Mouse (Mus musculus): ENCODE results near the gene Dctn3. TPM values are rescaled to one million over a fixed set of nuclear protein-coding genes. Genes with fewer than 3 reads are reported as not detected.
"Not testable (repeated sequence)": the region's sequence is repeated elsewhere in the genome, so short reads cannot be mapped to it uniquely, and the experiment has no call there.

Dctn3 gene
- polyA plus RNA-seq, 1 experiment from 2014 or later = 65.2 TPM

DNA sequence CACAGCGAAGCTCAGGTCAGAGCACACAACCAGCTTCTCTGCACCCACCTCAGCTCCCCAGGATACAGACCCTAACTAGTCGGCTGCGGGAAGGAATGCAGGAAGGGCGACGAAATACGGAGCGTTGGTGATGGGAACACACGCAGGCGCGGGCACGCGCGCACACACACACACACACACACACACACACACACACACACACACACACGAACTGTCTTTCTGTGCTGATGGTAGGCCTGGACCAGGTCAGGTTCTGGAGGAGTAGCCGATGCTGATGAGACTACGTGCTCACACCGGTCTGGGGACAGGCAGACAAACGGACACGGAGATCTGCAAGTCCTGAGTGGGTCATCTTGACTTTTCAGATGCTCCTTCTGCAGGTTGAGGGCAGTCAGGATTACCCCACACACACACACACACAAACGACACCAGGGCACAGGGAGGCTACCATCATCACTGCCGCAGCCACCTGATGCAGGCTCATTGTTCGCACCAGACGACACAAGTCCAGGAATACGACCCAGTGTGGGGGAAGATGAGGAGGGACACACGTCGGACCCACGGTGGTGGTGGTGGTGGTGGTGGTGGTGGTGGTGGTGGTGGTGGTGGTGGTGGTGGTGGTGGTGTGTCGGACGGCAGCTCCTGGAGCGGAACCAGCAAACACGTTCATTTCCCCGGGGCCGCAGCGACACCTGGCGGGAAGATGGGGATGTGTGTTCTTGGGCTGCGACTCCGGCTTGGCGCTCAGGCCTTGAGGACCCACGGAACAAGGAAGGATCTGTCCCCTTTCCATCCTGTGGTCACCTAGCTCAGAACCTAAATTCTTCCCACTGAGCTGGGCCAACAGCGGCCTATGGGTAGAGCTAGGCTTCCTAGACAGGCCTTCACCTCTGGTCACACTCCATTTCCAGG, 25.8 kb downstream of the Dctn3 start, which contains the start of gene Cntfr:
Gene Cntfr, minus strand, starts transcription at position 160 of the 912 bp plus-strand sequence.
- WGBS (ENCODE audit: insufficient replicate concordance) = 6% methylated on average over 27 of the region's 40 CpGs
- H3K36me3 ChIP-seq (replicated peaks; ENCODE audit: insufficient read depth, low read length); H3K4me1 ChIP-seq (ENCODE audit: insufficient read depth); ATAC-seq; H3K4me3 ChIP-seq (ENCODE audit: low read depth, low read length); H3K4me2 ChIP-seq (ENCODE audit: low read depth, low read length); H3K9me3 ChIP-seq (ENCODE audit: low read length); H3K27ac ChIP-seq (ENCODE audit: low read depth); H3K27me3 ChIP-seq (ENCODE audit: insufficient read depth, low read length); H3K9ac ChIP-seq (replicated peaks): not testable (repeated sequence)
- TF ChIP-seq CTCF (IDR thresholded peaks at IDR 0.05; ENCODE audit: low read depth) = peak; percentile 75
- peak; percentile 75 for DNase-seq

DNA sequence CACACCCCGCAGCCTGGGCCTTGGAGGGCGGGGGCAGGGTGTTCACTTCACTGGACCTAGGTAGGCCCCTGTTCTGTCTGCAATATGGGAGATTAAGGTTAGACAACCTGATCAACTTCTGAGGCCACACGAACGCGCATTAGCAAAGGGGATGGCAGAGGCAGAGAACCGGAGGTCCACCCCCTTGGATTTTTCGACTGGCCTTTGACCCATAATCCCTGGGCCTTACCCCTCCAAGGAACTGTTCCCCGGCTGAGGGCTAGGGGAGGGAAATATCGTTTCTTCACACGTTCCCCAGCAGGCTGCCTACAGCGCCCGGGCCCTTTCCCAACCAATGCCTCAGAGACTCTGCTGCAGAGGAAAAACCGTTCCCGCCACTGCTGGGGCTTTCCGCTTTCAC, 26.5 kb downstream of the Dctn3 start:
- DNase-seq, ATAC-seq: not testable (repeated sequence)
- 5% methylated on average over 11 of the region's 15 CpGs for WGBS (ENCODE audit: insufficient replicate concordance)

DNA sequence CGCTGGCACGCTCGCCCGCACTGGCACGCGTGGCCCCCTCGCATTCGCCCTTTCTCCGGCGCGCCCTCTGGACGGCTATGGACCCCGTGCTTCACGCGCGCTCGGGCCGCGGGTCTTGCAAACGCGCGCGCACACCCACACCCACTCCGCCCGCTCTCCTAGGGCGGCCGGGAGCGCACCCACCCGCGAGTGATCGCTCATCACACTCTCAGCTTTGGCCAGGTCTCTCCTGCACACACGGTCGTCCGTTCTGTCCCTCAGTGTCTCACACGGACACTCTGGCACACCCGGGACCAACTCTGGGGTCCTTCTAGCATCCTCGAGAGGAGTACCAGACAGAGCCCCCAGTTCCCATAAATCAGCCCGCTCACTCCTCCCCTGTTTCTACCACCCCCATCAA, 27.2 kb downstream of the Dctn3 start:
- 2% methylated on average over 10 of the region's 38 CpGs for WGBS (ENCODE audit: insufficient replicate concordance)
- DNase-seq; H3K27me3 ChIP-seq (ENCODE audit: insufficient read depth, low read length); H3K4me3 ChIP-seq (ENCODE audit: low read depth, low read length); H3K27ac ChIP-seq (ENCODE audit: low read depth); ATAC-seq; H3K4me1 ChIP-seq (ENCODE audit: insufficient read depth); H3K9me3 ChIP-seq (ENCODE audit: low read length); H3K36me3 ChIP-seq (replicated peaks; ENCODE audit: insufficient read depth, low read length); H3K9ac ChIP-seq (replicated peaks); H3K4me2 ChIP-seq (ENCODE audit: low read depth, low read length): not testable (repeated sequence)

More for the DNA sequence above, 26.5 kb downstream of the Dctn3 start:
- H3K4me1 ChIP-seq (ENCODE audit: insufficient read depth); H3K9me3 ChIP-seq (ENCODE audit: low read length); H3K9ac ChIP-seq (replicated peaks); H3K4me2 ChIP-seq (ENCODE audit: low read depth, low read length); H3K4me3 ChIP-seq (ENCODE audit: low read depth, low read length); H3K27me3 ChIP-seq (ENCODE audit: insufficient read depth, low read length); H3K27ac ChIP-seq (ENCODE audit: low read depth); H3K36me3 ChIP-seq (replicated peaks; ENCODE audit: insufficient read depth, low read length): not testable (repeated sequence)

DNA sequence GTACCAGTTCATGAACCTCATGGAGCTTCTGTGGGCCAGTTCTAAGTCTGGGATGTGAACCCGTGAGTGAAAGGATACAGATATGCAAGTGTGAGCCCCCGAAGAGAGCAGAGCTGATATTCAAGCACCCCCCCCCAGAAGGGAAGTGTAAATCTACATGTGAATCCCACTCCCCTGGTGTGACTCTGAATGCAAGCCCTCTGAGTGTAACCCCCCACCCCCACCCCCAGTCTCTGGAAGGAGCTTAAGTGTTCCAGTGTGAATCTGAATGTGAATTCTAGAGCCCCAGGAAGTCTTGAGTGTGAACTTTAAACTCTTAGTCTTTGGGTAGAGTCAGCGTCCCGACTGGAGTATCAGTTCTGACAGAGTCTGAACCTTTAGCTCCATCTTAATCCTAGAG, 29.5 kb downstream of the Dctn3 start:
- not testable (repeated sequence) for H3K4me1 ChIP-seq (ENCODE audit: insufficient read depth); H3K9me3 ChIP-seq (ENCODE audit: low read length); H3K27ac ChIP-seq (ENCODE audit: low read depth); H3K4me3 ChIP-seq (ENCODE audit: low read depth, low read length); H3K9ac ChIP-seq (replicated peaks); DNase-seq; ATAC-seq; H3K36me3 ChIP-seq (replicated peaks; ENCODE audit: insufficient read depth, low read length); H3K27me3 ChIP-seq (ENCODE audit: insufficient read depth, low read length); H3K4me2 ChIP-seq (ENCODE audit: low read depth, low read length)
- WGBS (ENCODE audit: insufficient replicate concordance) = 15% methylated on average over 4 of the region's 4 CpGs

DNA sequence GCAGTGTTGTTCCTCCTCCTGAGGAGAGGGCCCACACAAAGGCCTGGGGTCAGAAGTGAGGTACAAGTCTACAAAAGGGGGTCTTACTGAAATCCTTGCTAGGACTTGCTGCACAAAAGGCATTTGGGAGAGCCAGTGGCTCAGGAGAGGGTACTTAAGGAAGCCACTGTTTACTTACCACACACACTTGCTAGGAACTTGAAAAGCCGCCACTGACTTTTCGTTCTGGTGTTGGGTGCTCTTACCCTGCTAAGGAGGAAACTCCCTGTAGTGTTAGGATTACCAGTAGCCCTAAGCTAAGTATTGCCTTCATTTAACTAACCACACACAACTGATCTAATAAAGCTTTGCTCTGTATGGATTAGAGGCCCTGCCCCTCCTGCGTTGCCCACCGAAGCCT, 33.0 kb downstream of the Dctn3 start:
- not testable (repeated sequence) for H3K27me3 ChIP-seq (ENCODE audit: insufficient read depth, low read length); ATAC-seq; H3K4me3 ChIP-seq (ENCODE audit: low read depth, low read length); DNase-seq; H3K27ac ChIP-seq (ENCODE audit: low read depth); H3K9me3 ChIP-seq (ENCODE audit: low read length); H3K9ac ChIP-seq (replicated peaks); H3K4me2 ChIP-seq (ENCODE audit: low read depth, low read length); H3K36me3 ChIP-seq (replicated peaks; ENCODE audit: insufficient read depth, low read length); H3K4me1 ChIP-seq (ENCODE audit: insufficient read depth)
- WGBS (ENCODE audit: insufficient replicate concordance) = no CpG with 5 or more reads among the region's 4 CpGs

DNA sequence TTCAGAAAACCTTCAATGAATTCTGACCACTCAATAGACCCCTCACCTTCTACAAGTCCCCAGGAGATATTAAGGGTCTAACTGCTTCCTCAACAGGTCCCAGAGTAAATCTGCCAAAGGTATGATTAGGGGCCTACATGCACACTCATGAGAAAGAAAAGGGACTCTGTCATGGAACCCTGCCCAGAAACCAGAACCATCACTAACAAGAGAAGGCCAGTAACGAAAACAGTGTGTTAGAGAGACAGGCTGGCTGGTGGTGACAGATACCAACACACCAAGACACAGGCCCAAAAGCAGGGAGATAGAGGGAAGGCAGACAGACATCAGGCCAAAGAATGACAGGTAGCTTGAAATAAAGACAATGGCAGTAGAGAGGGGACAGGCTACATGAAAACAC, 34.4 kb downstream of the Dctn3 start:
- 81% methylated on average over 1 of the region's 1 CpGs for WGBS (ENCODE audit: insufficient replicate concordance)
- not testable (repeated sequence) for H3K9ac ChIP-seq (replicated peaks); H3K27me3 ChIP-seq (ENCODE audit: insufficient read depth, low read length); H3K36me3 ChIP-seq (replicated peaks; ENCODE audit: insufficient read depth, low read length); H3K27ac ChIP-seq (ENCODE audit: low read depth); DNase-seq; H3K4me2 ChIP-seq (ENCODE audit: low read depth, low read length); ATAC-seq; H3K9me3 ChIP-seq (ENCODE audit: low read length); H3K4me3 ChIP-seq (ENCODE audit: low read depth, low read length); H3K4me1 ChIP-seq (ENCODE audit: insufficient read depth)

DNA sequence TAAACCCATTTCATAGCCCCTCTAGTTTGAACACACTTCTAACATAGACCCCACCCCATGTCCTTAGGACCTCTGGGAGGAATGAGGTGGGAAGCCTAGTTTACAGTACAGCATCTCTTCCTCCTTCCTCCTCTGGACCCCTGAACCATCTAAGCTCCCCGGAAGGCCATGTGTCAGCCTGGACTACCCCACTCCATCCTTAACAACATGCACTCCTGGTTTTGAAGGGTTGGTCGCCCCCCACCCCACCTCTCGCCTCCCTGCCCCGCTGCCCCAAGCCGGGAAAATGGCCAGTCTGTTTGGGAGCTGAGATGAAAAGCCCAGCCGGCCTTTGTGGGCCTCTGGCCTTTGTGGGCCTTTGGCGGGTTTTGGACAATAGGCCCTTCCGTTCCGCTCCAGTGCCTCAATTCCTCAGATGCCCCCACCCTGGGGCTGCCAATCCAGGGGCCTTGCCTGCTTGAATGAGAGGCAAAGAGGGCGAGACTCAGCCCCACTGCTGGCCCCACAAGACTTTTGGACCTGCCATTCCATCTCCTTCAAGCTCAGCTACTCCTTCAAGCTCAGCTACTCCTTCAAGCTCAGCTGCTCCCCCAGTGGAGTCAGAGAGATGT, 37.0 kb downstream of the Dctn3 start:
- not testable (repeated sequence) for ATAC-seq; H3K27ac ChIP-seq (ENCODE audit: low read depth); H3K4me2 ChIP-seq (ENCODE audit: low read depth, low read length); H3K4me3 ChIP-seq (ENCODE audit: low read depth, low read length); H3K36me3 ChIP-seq (replicated peaks; ENCODE audit: insufficient read depth, low read length); H3K9ac ChIP-seq (replicated peaks); H3K4me1 ChIP-seq (ENCODE audit: insufficient read depth); H3K9me3 ChIP-seq (ENCODE audit: low read length); DNase-seq
- WGBS (ENCODE audit: insufficient replicate concordance) = 48% methylated on average over 9 of the region's 10 CpGs
- H3K27me3 ChIP-seq (ENCODE audit: insufficient read depth, low read length) = peaks cover 11% of the 10 kb centered on the region; the same call in 1 of the 2 replicates

DNA sequence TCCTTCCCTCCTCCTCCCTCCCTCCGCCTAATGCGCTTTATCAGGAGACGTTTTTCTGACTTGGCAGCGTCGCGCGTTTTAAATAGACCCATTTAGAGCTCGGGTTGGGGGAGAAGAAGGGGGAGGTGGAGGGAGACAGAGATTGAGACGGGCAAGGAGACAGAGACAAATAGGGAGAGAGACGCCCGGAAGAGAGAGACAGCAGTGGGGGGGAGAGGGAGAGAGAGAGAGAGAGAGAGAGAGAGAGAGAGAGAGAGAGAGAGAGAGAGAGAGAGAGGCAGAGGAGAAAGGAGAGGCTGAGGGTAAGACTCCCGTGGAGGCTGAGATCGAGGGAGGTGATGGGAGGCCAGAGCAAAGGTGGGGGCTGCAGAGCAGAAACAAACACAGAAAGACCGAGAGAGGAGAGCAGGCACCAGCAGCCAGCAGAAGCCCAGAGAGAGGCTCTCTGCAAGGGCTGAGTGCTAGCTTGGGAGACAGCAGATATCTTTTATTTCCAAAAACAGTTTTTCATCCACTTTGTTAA, 38.0 kb downstream of the Dctn3 start:
- not testable (repeated sequence) for H3K36me3 ChIP-seq (replicated peaks; ENCODE audit: insufficient read depth, low read length); H3K9ac ChIP-seq (replicated peaks); ATAC-seq; H3K4me3 ChIP-seq (ENCODE audit: low read depth, low read length); DNase-seq; H3K27ac ChIP-seq (ENCODE audit: low read depth); H3K4me2 ChIP-seq (ENCODE audit: low read depth, low read length); H3K4me1 ChIP-seq (ENCODE audit: insufficient read depth); H3K9me3 ChIP-seq (ENCODE audit: low read length)
- peaks cover 14% of the 10 kb centered on the region; the same call in 1 of the 2 replicates for H3K27me3 ChIP-seq (ENCODE audit: insufficient read depth, low read length)
- WGBS (ENCODE audit: insufficient replicate concordance) = 2% methylated on average over 12 of the region's 14 CpGs

DNA sequence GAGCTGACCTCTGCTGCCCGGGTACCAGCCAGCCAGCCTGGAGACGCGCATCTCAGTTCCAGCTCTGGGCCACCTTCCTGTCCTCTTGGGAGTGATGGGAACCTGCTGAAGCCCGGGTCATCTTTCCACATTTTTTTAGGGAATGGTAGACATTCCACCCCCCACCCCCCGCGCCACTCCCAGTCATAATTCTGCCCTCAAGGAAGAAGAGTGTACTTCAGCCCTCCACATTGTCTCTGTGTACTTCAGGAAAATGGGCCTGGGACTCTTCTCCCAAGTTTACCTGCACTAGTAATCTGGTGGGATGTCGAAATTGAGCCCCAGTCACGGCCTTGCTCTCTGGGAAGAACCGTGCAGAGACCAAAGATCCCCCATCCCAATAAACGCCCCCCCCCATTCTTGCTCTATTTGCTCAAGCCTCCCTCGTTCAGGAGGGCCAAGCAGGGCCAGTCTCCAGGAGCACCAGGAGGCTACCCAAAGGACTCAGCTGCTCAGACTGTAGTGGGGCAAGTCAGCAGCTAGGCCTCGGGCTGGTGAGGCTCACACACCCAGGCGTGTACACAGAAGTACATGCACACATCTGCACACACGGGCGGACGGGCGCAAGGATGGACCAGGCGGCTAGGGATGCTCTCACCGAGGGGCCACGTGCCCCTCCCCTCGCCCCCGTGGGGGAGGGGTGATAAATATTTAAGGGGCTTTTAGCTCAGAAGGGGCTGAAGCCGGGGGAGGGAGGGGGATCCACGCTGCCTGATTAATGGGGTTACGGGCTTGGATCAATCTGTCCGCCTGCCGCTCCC, 38.6 kb downstream of the Dctn3 start:
- not testable (repeated sequence) for DNase-seq; H3K9ac ChIP-seq (replicated peaks); H3K4me1 ChIP-seq (ENCODE audit: insufficient read depth); H3K27ac ChIP-seq (ENCODE audit: low read depth); H3K4me3 ChIP-seq (ENCODE audit: low read depth, low read length); ATAC-seq; H3K36me3 ChIP-seq (replicated peaks; ENCODE audit: insufficient read depth, low read length); H3K9me3 ChIP-seq (ENCODE audit: low read length); H3K4me2 ChIP-seq (ENCODE audit: low read depth, low read length)
- 13% methylated on average over 14 of the region's 27 CpGs for WGBS (ENCODE audit: insufficient replicate concordance)
- peaks cover 17% of the 10 kb centered on the region; the same call in 1 of the 2 replicates for H3K27me3 ChIP-seq (ENCODE audit: insufficient read depth, low read length)

All from liver, postnatal 0 days (tissue).